Mouse (Mus musculus): ENCODE results near the gene Rdh13.

DNA sequence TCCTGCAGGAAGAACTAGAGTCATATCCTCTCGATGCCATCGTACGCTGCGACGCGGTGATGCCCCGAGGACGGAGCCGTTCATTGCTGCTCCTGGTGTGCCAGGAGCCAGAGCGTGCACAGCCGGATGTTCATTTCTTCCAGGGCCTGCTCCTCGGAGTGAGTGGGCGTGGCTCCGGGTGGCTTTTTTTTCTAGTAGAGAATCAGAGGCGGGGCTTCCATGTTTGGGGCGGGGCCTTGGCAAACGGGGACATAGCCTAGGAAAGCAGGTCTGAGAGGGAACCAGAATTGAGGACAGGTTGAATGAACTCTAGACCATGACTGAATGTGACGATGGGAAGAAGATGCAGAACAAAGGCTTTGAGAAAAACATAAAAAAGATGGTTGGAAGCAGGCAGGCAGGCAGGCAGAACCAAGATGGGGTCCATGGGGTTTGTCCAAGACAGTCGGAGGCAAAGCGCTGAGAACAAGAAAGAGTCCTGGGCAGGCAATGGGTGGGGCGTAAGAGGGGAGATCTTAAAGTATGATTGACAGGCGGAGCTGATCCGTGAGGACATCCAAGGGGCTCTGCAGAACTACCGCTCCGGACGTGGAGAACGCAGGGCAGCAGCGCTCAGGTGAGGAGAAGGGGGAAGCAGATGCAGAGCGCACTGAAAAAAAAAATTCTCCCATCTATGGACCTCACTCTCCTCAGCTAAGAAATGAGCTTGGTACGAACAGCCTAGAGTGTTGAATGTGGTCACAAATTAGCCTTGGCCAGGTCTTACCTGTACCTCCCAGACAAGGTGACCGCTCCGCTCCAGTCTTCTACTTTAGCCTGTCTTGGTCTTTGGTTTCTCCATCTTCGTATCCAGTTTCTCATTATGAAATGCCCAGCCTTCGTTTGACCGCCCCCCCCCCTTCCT lies 25.1 kb upstream of the Rdh13 start:
- TF ChIP-seq CTCF (IDR thresholded peaks at IDR 0.05; ENCODE audit: borderline replicate concordance, extremely low read depth, insufficient read depth, insufficient read length) (no peak), POLR2A (IDR thresholded peaks at IDR 0.05; ENCODE audit: borderline replicate concordance, extremely low read depth, insufficient read depth, insufficient read length, poor library complexity, severe bottlenecking) (no peak)

Data from brain, embryonic 14.5 days (tissue).